Mouse (Mus musculus): ENCODE measurements around the gene Imp3.
"Not testable (repeated sequence)": the region's sequence is repeated elsewhere in the genome, so short reads cannot be mapped to it uniquely, and the experiment has no call there.

Gene Imp3

DNA sequence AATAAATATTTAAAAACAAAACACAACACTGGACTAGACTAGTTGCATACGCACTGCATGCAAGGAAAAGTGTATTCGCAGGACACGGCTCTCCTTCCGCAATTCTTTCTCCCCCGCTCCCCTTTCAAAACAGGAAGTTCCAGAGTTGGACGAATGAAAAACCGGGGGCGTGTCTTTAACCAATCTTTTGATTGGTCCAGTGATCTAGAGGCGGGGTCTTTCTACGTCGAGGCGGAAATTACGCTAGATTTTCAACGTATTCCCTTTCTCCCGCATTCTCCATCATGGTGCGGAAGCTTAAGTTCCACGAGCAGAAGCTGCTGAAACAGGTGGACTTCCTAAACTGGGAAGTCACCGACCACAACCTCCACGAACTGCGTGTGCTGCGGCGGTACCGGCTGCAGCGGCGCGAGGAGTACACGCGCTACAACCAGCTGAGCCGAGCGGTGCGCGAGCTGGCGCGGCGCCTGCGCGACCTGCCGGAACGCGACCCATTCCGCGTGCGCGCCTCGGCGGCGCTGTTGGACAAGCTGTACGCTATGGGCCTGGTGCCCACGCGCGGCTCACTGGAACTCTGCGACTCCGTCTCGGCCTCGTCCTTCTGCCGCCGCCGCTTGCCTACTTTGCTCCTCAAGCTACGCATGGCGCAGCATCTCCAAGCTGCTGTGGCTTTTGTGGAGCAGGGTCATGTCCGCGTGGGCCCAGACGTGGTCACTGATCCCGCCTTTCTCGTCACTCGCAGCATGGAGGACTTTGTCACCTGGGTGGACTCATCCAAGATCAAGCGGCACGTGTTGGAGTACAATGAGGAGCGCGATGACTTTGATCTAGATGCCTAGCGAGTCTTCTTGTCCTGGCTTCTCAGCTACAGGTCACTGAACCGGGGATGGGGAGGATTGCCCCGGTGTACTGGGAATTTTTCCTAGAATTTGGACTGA is at the start of gene Imp3:
TSS of gene Imp3 (plus strand) at position 253 of the 938 bp plus-strand sequence.
- DNase-seq (ENCODE audit: low read depth in 1 of 2, low spot score in 2 of 2) = peak; percentile 79 to 81

DNA sequence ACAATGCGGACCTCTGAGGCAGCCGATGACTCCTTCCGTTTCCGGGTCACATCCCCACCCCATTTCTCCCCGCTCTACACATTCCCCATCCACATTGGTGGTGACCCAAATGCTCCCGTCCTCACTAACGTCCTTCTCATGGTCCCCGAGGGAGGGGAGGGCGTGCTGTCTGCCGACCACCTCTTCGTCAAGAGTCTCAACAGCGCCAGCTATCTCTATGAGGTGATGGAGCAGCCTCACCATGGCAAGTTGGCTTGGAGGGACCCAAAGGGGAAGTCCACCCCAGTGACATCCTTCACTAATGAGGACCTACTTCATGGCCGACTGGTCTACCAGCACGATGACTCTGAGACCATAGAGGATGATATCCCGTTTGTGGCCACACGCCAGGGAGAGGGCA is 49.7 kb upstream of the Imp3 start:
- DNase-seq (ENCODE audit: low read depth in 1 of 2, low spot score in 2 of 2) = no peak

DNA sequence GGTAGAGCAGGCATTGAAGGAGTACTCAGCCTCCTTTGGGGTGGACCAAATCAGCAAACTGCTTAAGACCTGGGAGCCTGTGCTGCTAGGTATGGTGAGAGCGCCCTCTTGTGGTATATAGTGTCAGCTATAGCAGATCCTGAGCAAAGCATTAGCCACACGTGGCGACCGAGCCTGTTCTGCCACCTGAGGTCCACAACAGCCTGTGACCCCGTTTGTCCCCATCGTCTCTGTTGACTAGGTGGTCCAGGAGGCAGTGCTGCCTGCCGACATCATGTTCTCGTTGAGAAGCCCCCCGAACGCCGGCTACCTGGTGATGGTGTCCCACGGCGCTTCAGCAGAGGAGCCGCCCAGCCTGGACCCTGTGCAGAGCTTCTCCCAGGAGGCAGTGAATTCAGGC is 47.5 kb upstream of the Imp3 start:
- peak in 1 of 2 experiments; percentile 12 for DNase-seq (ENCODE audit: low read depth in 1 of 2, low spot score in 2 of 2)

DNA sequence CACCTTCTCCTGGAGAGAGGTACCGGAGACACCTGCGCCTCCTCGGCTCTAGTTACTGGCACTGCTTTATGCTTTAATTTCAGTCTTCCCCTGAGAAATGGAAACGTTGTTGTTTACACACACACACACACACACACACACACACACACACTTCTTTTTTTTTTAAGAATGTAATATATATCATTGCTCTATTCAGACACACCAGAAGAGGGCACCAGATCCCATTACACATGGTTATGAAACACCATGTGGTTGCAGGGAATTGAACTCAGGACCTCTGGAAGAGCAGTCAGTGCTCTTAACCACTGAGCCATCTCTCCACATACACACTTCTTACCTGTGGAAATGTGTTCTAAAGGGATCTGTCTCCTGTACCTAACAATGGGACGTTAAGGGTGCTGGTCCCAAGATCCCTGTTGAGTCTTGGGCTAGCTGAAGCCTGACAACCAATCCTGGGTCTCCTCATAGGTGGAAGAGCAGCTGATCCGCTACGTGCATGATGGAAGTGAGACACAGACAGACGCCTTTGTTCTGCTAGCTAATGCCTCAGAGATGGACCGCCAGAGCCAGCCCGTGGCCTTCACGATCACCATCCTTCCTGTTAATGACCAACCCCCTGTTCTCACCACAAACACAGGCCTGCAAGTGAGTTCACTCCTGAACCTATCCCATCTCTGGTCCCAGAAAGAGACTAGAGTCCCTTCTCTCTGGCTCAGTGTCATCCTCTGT is 46.6 kb upstream of the Imp3 start:
- DNase-seq (ENCODE audit: low read depth in 1 of 2, low spot score in 2 of 2) = no peak

DNA sequence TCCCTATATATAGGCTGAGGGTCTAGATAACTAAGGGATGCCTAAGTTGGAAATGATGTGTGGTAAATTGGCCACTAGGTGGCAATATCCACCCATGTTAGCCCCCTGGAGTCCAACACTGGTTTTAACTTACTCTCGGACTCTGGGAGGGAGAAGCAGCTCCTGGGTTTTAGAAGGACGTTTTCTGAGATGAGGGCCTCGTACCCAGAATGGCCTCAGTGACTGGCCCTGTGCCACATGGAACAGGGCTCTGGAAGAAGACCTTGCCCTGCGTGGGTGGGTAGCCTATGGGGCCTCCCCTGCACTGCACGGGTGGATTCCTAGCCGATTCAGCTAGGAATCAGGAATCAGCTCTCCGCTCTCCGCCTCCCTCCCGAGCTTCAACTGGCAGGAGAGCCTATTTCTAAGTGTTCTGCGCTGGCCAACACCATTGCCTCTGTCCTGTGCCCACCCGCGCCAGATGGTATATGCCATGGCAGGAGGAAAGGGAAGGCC is 45.7 kb upstream of the Imp3 start:
- peak in 1 of 2 experiments; percentile 10 for DNase-seq (ENCODE audit: low read depth in 1 of 2, low spot score in 2 of 2)

DNA sequence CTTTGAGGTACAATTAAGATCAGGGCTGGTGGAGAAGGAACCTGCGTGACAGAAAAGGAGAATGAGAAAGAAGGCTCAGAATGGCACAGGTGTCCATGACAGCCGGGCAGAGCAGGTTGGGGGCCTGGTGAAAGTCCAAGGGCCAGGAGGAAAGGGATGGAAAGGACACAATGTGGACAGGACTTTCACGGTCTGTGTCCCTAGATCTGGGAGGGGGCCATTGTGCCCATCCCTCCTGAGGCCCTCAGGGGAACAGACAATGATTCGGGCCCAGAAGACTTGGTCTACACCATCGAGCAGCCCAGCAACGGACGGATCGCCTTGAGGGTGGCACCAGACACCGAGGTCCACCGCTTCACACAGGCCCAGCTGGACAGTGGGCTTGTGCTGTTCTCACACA is 45.2 kb upstream of the Imp3 start:
- no peak for DNase-seq (ENCODE audit: low read depth in 1 of 2, low spot score in 2 of 2)

DNA sequence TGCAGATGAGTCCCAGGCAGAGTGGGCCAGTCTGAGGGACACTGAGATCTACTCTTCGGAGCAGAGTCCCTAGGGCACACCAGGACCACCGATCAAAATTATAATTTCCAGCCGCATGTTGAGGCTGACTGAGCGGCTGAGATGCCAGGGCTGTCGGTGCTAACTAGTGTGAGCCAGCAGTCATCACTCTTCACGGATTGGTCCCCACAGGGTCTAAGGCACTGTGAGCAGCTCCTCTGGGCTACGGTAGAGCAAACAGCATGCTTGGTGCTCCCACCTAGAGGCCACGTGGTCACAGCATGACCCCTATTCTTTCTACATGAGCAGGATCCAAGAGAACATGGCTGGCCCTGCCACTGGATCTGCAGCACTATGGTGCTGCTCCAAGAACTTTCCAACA is 44.0 kb upstream of the Imp3 start:
- DNase-seq (ENCODE audit: low read depth in 1 of 2, low spot score in 2 of 2) = no peak

DNA sequence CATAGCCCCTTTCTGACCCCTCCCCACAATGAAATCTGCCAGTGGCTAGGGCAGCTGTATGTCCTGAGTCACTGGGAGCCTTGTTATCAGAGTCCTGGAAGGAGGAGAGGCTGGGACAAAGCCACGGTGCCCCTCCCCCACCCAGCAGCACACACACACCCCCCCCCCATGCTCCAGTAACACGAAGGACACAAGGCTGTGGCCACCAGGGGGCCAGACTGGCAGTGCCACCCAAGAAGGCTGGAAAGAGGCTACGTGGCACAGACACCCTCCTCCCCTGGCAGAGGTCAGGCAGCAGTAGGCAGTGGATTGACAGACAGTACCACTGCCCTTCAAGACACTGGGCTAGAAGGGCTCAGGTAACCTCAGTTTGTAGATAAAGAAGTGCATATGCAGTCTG is 43.3 kb upstream of the Imp3 start:
- DNase-seq (ENCODE audit: low read depth in 1 of 2, low spot score in 2 of 2) = no peak

DNA sequence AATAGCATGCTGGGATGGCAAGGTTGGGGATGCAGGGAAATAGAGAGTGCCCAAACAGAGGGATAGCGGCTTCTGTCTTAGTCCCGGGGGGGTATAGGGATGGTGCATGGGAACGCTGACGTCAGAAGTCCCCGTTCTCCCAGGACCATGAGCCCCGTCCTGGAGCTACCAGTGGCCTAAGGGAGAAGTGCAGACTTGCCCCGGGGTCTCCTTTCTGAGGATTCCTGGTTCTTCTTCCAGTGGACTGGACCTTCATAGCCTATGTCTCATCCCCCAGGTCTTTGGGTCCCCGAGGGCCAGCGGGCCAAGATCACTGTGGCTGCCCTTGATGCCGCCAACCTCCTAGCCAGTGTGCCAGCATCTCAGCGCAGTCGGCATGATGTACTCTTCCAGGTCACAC is 40.5 kb upstream of the Imp3 start:
- no peak for DNase-seq (ENCODE audit: low read depth in 1 of 2, low spot score in 2 of 2)

DNA sequence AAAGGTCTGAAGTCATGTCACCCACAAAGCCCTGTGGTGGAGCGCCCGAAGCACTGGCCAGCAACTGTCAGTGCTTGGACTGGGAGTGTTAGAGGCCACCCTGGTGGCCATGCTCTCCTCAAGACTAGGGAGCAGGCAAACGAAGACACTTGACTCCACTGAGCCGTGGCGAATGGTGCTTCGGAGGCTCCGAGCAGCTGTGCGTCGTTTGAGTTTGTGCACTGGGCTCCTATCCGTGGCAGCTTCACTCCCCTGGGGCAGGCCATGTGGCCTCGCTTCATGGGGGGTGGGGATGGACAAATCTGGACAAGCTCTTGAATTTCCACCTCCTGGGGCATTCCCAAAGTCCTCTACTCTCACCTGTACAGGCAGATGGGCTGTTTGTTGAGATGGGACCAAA is 37.9 kb upstream of the Imp3 start:
- DNase-seq (ENCODE audit: low read depth in 1 of 2, low spot score in 2 of 2) = no peak

DNA sequence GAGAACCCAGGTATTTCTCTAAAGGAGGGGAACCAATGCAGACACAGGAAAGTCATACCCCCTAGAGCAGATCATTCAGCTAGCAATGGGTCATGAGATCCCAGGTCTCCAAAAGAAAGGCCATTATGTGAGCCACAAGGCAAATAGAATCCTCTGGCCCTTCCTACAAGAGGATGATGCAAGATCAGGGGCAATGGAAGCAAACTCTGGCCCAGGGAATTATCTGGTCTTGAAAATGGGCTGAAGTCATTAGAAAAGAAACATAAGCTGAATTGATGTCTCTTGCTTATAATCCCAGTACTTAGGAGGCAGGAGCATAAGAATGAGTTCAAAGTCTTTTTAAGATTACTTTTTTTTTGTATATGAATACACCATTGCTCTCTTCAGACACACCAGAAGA is 37.2 kb upstream of the Imp3 start:
- DNase-seq (ENCODE audit: low read depth in 1 of 2, low spot score in 2 of 2) = no peak

DNA sequence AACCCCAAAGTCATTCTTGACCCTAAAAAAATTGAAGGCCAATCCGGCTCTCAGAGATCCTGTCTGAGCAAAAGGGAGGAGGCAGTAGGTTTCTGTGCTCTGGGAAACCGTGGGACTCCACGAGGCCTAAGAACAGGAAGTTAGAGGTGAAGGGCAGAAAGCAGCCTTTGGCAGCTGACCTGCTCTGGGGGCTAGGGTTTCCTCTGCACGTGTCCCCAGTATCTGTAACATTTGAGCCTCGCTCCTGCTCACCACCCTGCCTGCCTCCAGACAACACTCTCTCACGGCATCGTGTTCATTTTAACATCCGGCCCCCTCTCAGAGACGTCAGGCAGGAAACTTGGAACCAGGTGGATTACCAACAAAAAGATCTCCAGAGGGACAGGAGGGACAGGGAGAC is 36.7 kb upstream of the Imp3 start:
- DNase-seq (ENCODE audit: low read depth in 1 of 2, low spot score in 2 of 2) = no peak

DNA sequence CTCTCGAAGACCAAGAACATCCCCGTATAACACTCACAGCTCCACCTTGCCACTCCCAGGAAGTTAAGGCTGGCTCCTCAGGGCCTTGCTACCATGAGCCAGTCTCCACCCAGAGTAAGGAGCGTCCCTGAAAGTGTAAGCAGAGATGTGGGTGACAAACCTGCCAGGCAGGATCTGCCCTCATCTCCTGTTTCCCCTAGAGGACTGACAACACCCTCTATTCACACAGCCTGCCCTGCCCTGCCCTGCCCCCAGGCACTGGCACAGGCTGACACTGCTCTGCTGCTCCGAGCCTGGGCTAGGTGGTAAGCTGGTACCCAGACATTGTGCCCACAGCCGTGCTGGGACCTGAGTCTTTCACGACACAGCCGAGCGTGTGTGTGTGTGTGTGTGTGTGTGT is 36.1 kb upstream of the Imp3 start:
- no peak for DNase-seq (ENCODE audit: low read depth in 1 of 2, low spot score in 2 of 2)

DNA sequence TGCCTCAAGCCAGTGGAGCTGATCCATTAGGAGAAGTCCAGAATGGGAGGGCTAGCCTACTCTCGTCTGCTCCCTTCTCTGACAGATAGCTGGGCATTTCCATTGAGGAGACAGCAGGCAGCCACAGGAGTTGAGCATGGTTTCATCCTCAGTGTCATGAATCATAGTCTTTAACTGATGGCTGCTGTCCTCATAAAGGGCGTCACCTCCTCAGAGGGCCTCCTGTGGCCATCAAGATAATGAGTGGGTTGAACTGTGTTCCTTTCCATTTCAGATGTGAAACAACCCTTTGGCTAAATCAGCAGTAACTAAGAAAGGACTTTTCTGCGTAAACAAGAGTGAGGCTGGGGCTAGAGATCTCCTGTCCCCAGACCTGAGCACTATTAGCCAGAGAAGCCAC is 33.6 kb upstream of the Imp3 start:
- no peak for DNase-seq (ENCODE audit: low read depth in 1 of 2, low spot score in 2 of 2)

DNA sequence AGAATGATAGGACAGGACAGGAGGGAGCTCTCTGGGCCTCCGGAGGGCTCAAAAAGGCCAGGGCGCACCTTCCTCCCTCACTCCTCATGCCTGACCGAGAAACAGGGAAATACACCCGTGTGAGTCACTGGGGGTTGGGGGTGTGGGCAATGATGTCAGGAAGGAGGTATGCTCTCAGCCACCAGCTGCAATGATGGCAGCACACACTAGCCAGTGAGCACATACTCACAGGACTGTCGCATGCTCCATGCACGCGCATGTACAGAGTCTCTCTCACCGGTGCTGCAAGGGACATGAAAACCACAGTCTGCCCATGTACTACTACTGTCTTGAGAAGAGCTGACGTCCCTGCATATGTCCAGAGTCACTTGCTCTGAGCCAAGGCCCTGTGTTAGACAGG is 29.7 kb upstream of the Imp3 start:
- DNase-seq (ENCODE audit: low read depth in 1 of 2, low spot score in 2 of 2) = no peak

DNA sequence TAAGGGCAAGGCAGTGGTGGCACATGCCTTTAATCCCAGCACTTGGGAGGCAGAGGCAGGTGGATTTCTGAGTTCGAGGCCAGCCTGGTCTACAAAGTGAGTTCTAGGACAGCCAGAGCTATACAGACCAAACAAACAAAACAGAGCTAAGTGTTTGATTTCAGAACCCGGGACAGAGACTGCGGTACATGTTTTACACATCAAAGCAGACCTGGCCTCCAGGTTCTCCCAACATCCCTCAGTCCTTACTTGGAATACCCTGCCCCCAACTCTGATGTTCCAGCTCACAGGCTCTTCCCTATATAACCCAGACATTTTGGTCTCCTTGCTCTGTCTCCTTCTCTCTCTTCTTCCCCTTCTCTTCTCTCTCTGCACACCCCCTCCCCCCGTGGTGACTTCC is 27.3 kb upstream of the Imp3 start:
- not testable (repeated sequence) for DNase-seq (ENCODE audit: low read depth in 1 of 2, low spot score in 2 of 2)

DNA sequence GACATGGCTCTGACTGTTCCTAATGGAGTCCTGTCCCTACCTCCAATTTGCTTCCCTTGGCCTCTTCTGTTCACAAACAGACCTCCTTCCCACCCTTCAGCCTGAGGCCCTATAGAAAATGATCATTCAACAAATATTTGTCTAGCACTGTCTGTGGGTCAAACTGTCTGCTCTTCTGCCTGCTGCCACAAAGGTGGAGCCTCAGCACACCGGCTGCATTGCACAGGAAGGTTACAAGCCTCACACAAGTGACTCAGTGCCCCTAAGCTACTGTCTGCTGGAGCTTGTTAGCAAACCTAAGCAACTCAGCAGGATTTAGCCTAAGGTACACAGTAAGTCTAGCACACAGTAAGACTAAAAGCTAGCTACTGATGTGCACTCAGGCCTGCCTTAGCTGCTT is 26.3 kb upstream of the Imp3 start:
- no peak for DNase-seq (ENCODE audit: low read depth in 1 of 2, low spot score in 2 of 2)

DNA sequence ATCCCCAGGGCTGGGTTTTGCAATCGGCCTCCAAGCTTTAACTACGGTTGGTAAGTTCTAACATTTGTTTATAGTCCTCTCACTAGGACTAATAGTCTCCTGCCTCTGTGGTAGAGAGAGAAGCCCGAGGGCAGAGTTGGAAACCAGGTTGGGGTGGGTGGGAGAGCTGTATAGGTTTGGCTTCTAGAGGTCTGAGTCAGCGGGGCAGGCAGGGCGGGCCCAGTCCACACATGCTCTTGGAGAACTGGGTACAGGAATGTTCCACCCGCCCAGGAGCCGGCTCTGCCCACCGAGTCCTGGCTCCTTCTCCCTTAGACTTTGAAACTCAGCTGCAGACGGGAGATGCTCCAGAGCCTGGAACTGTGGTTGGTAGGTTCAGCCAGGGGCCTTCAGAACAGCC is 23.3 kb upstream of the Imp3 start:
- no peak for DNase-seq (ENCODE audit: low read depth in 1 of 2, low spot score in 2 of 2)

DNA sequence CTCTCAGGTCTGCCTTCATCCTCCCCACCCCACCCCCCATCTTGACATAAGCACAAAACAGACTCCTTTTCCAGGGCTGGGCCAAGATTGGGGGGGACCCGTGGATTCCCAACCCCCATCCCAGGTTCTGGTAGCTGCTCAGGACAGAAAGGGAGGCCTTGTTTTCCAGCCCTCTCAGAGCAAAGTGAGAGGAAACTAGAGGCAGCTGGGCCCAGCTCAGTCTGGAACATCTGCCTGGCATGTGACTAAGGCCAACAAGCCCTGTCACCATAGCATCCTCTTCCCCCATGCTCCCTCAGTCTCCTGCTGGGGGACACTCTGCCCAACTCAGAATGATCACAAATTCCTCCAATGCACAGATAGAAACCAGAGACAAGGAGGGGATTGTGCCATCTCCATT is 22.2 kb upstream of the Imp3 start:
- no peak for DNase-seq (ENCODE audit: low read depth in 1 of 2, low spot score in 2 of 2)

DNA sequence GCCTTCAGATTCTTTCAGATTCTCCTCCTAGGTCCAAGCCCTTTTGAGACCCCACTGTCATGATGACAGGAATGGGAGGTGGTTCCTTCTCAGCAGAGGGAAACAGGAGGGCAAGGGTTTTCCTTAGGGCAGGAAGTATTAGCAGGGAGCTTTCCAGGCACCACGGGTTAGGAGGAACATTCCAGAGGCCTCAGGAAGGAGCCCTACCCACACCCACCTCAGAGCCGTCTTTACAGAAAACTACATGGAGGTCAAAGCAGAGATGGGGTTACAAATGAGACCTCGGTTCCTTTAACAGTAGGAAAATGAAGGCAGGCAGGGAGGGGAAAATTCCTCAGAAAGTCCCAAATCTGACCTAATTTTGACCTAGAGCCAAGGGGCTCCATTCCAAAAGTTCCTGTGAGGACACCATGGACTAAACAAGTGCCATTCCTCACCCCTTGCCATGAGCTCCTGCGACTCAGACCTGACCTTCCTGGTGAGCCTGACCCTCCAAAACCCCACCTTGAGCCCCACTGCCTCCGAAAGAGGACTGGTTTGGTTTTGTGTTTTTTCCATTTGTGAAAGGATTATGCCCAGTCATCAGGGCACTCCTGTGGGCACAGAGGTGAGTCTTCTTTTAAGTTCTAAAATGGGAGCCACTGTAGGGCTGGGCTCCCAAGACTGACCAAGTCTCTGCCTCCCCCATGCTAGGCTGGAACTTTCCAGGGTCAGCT is 21.4 kb upstream of the Imp3 start:
- no peak for DNase-seq (ENCODE audit: low read depth in 1 of 2, low spot score in 2 of 2)

DNA sequence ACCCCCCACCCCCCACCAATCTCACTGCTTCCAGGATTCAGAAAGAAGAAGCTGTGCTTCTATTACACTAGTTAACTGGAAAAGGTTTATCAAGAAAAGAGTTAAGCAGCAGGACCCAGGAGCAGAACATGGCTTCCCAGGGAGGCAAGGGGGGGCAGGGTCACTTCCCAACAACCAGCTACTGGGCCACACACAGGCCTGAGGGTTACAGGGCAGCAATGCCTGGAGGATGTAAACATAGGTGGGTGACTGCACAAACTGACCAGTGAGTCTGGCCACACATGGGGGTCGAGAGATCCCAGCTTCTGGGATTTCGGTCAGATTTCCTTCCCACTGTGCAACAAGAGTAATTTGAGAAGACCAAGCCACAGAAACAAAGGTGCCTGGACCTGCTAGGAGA is 20.1 kb upstream of the Imp3 start:
- DNase-seq (ENCODE audit: low read depth in 1 of 2, low spot score in 2 of 2) = no peak

DNA sequence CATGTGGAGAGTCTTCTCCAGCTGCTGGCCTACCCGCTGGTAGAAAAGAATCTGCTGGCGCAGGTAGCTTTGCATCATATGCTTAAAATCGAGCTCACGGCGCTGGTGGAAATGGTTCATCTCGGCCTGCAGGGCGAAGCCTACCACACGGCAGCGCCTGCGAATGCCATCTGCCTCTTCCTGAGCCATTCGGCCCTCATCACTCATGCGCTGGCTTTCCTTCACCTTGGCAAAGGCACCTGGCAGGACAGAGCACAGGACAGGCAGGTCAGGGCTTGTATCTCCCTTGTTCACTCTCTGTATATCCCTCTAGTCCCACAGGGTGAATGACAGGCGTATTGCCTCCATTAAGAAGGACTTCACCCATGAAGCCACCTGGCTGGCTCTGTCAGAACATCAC is 18.8 kb upstream of the Imp3 start:
- no peak for DNase-seq (ENCODE audit: low read depth in 1 of 2, low spot score in 2 of 2)
